Mouse (Mus musculus): ENCODE measurements around the gene Igf1.

The Igf1 gene

GRCm38 (mm10) chr10:87860181-87861103, 2.4 kb downstream of the Igf1 start:
- no peak for DNase-seq (ENCODE audit: low spot score in 2 of 2)

GRCm38 (mm10) chr10:87861104-87861455, 3.0 kb downstream of the Igf1 start:
- DNase-seq (ENCODE audit: low spot score in 2 of 2) = no peak

- DNase-seq (ENCODE audit: low spot score in 2 of 2) = no peak
Observed at GRCm38 (mm10) chr10:87862899-87863298, 4.8 kb downstream of the Igf1 start.

GRCm38 (mm10) chr10:87863326-87863725, 5.3 kb downstream of the Igf1 start:
- DNase-seq (ENCODE audit: low spot score in 2 of 2) = no peak

- DNase-seq (ENCODE audit: low spot score in 2 of 2) = no peak
Observed at GRCm38 (mm10) chr10:87865712-87866111, 7.6 kb downstream of the Igf1 start.

GRCm38 (mm10) chr10:87866448-87866847, 8.4 kb downstream of the Igf1 start:
- DNase-seq (ENCODE audit: low spot score in 2 of 2) = no peak

GRCm38 (mm10) chr10:87867217-87867616, 9.2 kb downstream of the Igf1 start:
- DNase-seq (ENCODE audit: low spot score in 2 of 2) = no peak

- no peak for DNase-seq (ENCODE audit: low spot score in 2 of 2)
Observed at GRCm38 (mm10) chr10:87867631-87868030, 9.6 kb downstream of the Igf1 start.

GRCm38 (mm10) chr10:87868349-87869053, 10.4 kb downstream of the Igf1 start:
- DNase-seq (ENCODE audit: low spot score in 2 of 2) = no peak

- DNase-seq (ENCODE audit: low spot score in 2 of 2) = no peak
Observed at GRCm38 (mm10) chr10:87869151-87869550, 11.1 kb downstream of the Igf1 start.

GRCm38 (mm10) chr10:87869691-87870090, 11.6 kb downstream of the Igf1 start:
- no peak for DNase-seq (ENCODE audit: low spot score in 2 of 2)

GRCm38 (mm10) chr10:87871863-87872647, 14.0 kb downstream of the Igf1 start:
- no peak for DNase-seq (ENCODE audit: low spot score in 2 of 2)

GRCm38 (mm10) chr10:87872854-87873253, 14.8 kb downstream of the Igf1 start:
- no peak for DNase-seq (ENCODE audit: low spot score in 2 of 2)

- DNase-seq (ENCODE audit: low spot score in 2 of 2) = no peak
Observed at GRCm38 (mm10) chr10:87873516-87873915, 15.5 kb downstream of the Igf1 start.

GRCm38 (mm10) chr10:87880071-87880785, 22.2 kb downstream of the Igf1 start:
- no peak for DNase-seq (ENCODE audit: low spot score in 2 of 2)

GRCm38 (mm10) chr10:87885326-87886040, 27.4 kb downstream of the Igf1 start:
- DNase-seq (ENCODE audit: low spot score in 2 of 2) = no peak

GRCm38 (mm10) chr10:87889850-87890249, 31.8 kb downstream of the Igf1 start:
- no peak for DNase-seq (ENCODE audit: low spot score in 2 of 2)

GRCm38 (mm10) chr10:87892256-87892655, 34.2 kb downstream of the Igf1 start:
- DNase-seq (ENCODE audit: low spot score in 2 of 2) = no peak

- DNase-seq (ENCODE audit: low spot score in 2 of 2) = no peak
Observed at GRCm38 (mm10) chr10:87893272-87893671, 35.2 kb downstream of the Igf1 start.

GRCm38 (mm10) chr10:87894461-87895120, 36.5 kb downstream of the Igf1 start:
- DNase-seq (ENCODE audit: low spot score in 2 of 2) = no peak
